Mouse (Mus musculus) heart, adult 2 months (tissue): Measurements from ENCODE around the gene Timp2.

Source experiments
- CTCF ChIP-seq: fragments of 200-600 bp; IDR thresholded peaks from 2 replicates; pipeline ENCODE4 v1.8.1; 2022; ENCODE audit warnings: antibody characterized with exemption, mild to moderate bottlenecking, moderate library complexity
- POLR2A ChIP-seq: fragments of 200-500 bp; IDR thresholded peaks from 2 replicates; pipeline ENCODE4 v1.6.1; 2011; ENCODE audit warnings: mild to moderate bottlenecking, low read depth, low read length, control low read depth; ENCODE audit not compliant: insufficient read depth

- TF ChIP-seq CTCF (no peak), POLR2A (no peak)
Measured at GRCm38 (mm10) chr11:118263146-118263545, 92.4 kb downstream of the Timp2 start.
